Mouse (Mus musculus): ENCODE results near the gene Trpm7.

DNA sequence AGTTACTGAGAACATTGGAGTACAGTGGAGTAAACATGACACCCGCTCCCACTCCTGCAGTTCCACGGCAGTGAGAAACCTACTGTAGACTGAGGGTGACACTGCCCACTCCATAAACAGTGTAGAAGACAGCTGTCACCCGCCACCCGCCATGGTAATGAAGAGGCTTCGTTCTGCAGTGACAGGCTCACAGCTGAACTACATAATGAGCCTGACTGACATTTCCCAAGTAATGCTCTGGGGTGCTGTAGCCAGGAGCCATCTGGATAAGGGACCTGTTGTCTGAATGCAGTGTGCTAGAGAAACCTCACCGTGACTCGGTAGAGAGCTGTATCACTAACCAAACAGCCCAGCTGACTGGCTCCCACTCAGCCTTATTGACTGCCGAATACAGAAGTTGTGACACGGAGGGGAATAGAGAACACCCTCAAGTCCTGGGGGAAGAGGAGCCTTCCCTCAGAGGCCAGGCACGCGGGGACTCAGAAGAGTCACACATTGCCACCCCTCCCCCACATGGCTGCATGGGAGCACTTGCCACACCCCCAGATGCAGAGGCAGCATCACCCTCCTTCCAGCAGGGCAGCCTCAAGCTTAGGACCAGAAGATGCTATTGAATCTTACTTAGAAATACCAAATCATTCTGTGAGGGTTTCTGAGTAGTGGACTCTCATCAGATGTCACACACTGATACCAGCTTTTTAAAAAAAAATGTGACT is 110.0 kb downstream of the Trpm7 start:
- TF ChIP-seq CTCF (IDR thresholded peaks at IDR 0.05; ENCODE audit: borderline replicate concordance, control insufficient read depth, extremely low read depth, insufficient read depth, low read length, poor library complexity) (no peak), POLR2A (IDR thresholded peaks at IDR 0.05; ENCODE audit: control insufficient read depth, extremely low read depth, insufficient read depth, low read length, poor library complexity) (no peak)

Measured in thymus, adult 2 months (tissue).